Mouse (Mus musculus) thymus, postnatal 14 days (tissue): Measurements from ENCODE around the gene Gm20431.
A peak's percentile ranks its signal among the peaks of the same experiment; 100 is the strongest.

Experiments
- DNase-seq: peaks from one replicate; pipeline ENCODE4 v3.0.0; 2021

The Gm20431 gene

DNA sequence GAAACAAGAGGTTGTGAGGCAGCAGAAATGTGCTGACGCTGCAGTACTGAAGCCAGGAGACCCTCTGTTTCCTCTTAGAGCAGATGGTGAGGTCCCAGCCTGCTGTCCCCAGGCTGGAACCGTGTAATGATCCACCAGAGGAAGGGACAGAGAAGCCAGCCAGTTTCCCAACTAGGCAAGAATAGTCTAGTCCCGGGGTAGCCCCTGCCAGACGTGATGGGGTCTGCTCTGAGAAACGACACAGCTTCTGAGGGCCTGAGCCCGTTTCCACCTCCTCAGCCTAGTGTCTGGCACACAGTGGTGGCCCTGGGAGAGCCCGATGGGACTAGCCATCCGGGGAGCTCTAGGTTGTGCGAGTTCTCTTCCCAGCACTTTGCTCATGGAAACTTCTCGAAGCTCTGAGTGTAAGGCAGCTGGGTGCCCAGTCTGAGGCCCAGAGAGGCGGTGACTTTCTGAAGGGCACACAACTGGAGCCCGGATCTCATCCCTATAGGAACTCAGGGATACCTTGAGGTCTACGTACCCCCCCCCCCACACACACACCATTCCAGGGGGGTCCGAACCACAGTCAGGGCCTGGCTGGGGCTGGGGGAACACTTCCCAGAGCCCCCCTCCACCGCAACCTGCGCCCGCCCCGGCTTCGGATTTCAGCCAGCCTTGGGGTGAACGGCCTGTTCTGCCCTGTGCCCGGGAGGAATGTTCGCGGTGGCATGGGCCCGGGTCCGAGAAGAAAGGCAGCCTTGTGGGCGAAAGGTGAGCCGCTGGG, 64.4 kb downstream of the Gm20431 start:
- no peak for DNase-seq

GRCm38 (mm10) chr2:167596262-167596661, 65.0 kb downstream of the Gm20431 start:
- no peak for DNase-seq

GRCm38 (mm10) chr2:167595761-167596171, 65.5 kb downstream of the Gm20431 start:
- no peak for DNase-seq

DNA sequence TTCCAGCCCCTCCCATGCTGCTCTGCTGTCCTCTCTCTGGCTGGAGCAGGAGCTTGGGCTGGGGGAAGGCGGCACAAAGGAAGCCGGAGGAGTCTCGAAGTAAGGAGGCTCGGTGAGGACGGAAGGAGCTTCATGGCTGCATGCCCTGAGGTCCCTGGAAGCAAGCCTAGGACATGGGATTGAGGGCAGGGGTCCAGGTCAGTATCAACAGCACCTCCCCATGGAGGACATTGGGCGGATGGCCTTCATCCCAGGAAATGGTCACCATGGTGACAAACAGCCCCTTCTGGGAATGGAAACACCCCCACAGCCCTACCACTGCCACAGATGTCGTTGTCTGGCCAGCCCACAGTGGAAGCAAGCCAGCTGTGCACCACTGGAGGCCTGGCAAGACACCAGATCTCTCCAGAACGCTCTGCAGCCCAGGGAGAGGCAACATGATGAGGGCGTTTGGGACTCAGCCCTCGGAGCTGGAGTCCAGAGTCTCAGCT, 66.8 kb downstream of the Gm20431 start:
- DNase-seq = no peak

GRCm38 (mm10) chr2:167593551-167594250, 67.6 kb downstream of the Gm20431 start:
- DNase-seq = no peak

- DNase-seq = peak; percentile 60
Observed at GRCm38 (mm10) chr2:167588774-167589577, 72.3 kb downstream of the Gm20431 start.

DNA sequence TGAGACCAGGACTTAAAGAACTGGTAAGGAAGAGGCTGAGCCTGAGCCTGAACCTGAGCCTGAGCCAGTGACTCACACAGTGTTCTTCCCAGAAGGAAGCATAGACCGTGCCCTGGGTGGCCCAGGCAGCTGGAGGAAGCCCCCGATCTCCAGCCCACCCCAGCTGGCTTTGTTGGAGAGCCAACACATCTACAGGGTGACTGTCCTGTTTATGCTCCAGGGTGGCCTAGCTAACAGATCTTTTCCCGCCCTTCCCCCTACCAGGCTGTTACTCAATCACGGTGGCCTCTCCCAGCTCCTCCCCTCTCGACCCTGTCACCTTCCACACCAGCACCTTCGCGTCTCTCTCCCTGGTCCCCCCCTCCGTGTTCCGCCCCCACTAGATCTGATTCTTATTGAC, 74.3 kb downstream of the Gm20431 start:
- DNase-seq = no peak

DNA sequence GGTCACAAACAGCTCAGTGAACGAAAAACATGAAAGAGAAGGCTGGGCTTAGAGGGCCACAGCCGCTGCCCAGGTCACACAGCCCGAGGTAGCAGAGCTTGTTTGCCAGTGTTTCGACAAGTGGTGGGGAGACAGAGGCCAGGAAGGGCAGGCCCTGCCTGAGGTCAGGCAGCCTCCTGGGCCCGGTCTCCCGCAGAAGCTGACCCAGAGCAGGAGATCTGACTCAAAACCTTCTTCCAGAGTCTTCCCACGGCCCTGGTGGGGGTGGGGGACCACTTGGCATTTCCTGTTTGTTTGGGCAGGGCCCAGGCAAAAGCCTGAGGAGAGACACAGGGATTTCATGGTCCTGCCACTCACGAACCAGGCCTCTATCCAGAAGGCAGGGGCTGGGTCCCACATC, 75.3 kb downstream of the Gm20431 start:
- DNase-seq = no peak

DNA sequence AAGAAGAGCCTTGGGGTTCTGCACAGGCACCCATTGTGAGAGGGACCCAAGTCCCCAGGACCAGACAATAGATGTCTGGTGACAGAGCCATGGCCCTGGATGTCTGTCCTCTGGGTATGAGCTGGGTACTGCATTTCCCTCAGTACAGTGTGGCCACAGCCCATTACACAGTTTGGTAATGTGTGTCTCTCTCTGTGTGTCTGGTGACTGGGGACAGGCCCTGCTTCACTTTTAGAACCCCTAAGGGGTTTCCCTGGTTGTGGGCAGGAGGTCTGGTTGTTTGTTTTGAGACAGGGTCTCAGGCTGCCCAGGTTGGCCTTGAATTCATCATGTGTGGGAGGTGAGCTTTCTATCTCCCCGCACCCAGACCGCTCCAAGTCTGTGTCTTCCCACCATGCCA, 76.0 kb downstream of the Gm20431 start:
- DNase-seq = no peak

DNA sequence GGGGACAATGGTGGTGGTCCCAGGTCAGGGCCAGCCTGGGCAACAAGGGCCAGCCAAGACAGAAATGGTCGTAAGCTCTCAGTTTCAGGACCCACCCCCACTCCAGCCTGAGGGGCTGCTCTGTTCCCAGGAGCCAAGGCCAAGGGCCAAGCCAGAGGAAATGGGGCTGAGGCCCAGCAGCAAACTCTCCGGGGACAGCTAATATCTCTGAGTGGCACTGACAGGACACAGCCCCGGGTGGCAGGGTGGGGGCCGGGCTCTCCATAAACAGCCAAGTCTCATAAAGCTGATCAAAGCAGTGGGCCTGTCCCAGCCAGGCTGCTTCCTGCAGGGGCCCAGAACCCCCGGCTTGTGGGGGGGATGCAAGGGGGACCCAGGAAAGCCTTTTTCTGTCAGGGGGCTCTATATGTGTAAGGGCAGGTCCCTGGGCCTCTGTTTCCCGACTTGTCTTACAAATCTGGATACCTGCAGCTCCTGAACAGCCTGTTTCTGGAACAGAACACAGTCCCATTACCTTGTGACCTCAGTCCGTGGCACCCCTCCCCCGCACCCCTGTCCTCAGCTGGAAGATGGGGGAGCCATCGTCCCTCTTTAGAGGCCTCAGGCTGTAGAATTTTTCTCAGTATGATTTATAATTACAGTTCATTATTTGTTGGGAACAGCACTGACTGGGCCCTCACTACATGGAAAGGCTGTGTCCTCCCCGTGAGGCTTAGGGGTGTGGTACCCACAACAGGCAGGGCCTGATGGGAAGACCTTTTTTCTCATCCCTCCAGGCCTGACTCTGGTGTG, 77.9 kb downstream of the Gm20431 start:
- DNase-seq = no peak

GRCm38 (mm10) chr2:167578521-167578920, 82.8 kb downstream of the Gm20431 start:
- peak; percentile 86 for DNase-seq

- DNase-seq = no peak
Observed at GRCm38 (mm10) chr2:167577186-167577785, 84.0 kb downstream of the Gm20431 start.

- no peak for DNase-seq
Observed at GRCm38 (mm10) chr2:167576121-167576620, 85.1 kb downstream of the Gm20431 start.

GRCm38 (mm10) chr2:167575581-167575980, 85.7 kb downstream of the Gm20431 start:
- DNase-seq = no peak

DNA sequence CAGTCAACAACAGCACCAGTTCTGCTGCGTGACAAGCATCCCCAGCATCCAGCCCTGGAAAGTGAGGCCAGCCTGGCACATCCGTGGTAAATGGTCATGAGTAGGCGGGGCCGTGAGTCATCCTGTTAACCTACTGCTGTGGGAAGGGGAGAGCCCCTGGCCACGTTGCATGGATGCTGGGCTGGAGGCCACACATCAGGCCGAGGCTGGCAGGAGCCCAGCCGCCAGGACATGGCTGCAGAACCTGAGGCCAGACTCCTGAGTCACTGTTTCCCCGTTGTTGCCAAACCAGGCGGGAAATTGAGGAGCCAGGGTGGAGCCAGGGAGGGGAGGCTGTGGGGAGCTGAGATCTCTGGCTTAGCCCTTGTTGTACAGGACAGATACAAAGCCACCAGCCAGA, 86.5 kb downstream of the Gm20431 start:
- DNase-seq = no peak

DNA sequence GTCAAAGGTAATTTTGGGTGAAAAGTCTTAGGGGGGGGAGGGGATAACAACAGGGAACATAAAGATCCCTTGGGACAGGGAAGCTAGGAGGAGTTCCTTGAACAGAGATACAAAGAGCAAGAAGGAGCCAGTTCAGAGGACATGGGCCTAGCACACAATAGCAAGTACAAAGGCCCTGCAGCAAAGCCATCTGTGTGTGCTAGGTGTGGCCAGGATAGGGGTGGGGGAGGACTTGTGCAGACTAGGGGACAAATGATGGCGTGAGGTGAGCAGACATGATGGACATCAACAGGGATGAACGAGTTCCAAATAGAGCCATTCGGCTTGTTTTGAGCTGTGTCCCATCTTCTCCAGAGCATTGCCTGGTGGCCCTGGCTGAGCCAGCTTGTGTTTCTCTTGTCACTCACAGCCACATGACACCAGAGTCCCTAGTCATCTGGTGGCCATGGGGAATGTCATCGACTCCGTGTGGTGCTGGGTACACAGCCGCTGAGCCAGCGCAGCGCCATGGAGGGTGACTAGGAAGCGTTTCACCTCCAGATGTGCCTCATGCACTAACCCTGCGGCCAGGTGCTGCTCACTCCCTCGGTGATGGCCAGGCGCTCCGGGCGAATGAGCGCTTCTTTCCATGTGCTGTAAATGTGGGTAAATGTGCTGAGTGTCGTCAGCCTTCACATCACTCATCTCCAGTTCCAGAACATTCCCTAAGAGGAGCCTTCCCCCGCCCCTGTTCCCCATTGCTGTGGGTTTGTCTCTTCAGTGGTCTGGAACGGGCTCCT, 89.7 kb downstream of the Gm20431 start:
- DNase-seq = no peak

- no peak for DNase-seq
Observed at GRCm38 (mm10) chr2:167570815-167571214, 90.5 kb downstream of the Gm20431 start.

- DNase-seq = no peak
Observed at GRCm38 (mm10) chr2:167569934-167570651, 91.2 kb downstream of the Gm20431 start.

DNA sequence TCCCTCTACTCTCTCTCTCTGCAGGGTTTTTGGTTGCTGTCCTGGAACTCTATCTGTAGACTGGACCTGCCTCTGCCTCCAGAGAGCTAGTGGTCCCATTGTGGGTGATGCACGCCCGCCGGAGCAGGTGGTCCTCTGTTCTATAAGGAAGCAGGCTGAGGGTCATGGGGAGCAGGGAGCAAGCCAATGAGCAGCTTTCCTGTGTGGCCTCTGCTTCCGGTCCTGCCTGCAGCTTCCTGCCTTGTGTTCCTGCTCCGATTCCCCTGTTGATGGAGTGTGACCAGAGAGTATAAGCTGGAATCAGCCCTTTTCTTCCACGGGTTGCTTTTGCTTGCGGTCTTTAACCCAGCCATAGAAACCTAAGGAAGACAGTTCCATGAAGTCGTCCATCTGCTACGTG, 93.2 kb downstream of the Gm20431 start:
- no peak for DNase-seq

GRCm38 (mm10) chr2:167565682-167566081, 95.6 kb downstream of the Gm20431 start:
- DNase-seq = no peak

DNA sequence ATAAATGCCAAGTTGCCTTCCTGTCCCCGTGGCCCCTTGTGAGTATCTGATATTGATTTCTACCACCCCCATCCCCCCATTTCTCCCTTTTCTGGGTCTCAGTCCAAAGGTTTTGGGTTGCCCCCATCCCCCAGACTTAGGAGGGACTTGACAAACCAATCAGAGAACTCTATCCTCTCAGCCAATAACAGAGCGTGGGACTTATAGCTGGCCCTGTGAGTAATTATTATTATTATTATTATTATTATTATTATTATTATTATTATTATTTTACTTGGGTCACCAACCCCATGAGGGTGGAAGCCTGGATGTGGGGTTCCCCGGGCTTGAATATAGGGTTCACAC, 96.0 kb downstream of the Gm20431 start:
- no peak for DNase-seq
